Mouse (Mus musculus): ENCODE measurements around the gene Acsf3. TPM values are rescaled to one million over a fixed set of nuclear protein-coding genes. Genes with fewer than 3 reads are reported as not detected.

The Acsf3 gene
- polyA plus RNA-seq, 1 experiment from 2014 or later = 22.7 TPM

- H3K36me3 ChIP-seq (ENCODE audit: insufficient read depth, low read length) = no peaks in the 10 kb centered on the region; the same call in 1 of the 2 replicates
- H3K4me1 ChIP-seq (ENCODE audit: insufficient read depth, low read length) = peaks cover 28% of the 10 kb centered on the region
- ATAC-seq (ENCODE audit: low FRiP score, low TSS enrichment) = no peak
- H3K27ac ChIP-seq (ENCODE audit: low read length) = no peak overlapping the region
- WGBS = 28% methylated on average over 15 of the region's 15 CpGs
- no peaks in the 10 kb centered on the region for H3K27me3 ChIP-seq (ENCODE audit: insufficient read depth, low read length)
- H3K4me2 ChIP-seq (replicated peaks; ENCODE audit: low read depth, low read length) = 0 out of 2 replicates have a peak overlapping the region, but pooled peaks have one; percentile 5
- no peak overlapping the region for H3K9ac ChIP-seq (replicated peaks; ENCODE audit: low read length)
- H3K4me3 ChIP-seq (ENCODE audit: low read length) = no peak overlapping the region
- no peaks in the 10 kb centered on the region for H3K9me3 ChIP-seq (ENCODE audit: low read length)
Measured at GRCm38 (mm10) chr8:122803906-122804761, 28.8 kb downstream of the Acsf3 start.

GRCm38 (mm10) chr8:122805349-122805748, 30.1 kb downstream of the Acsf3 start:
- Histone ChIP-seq H3K9me3 (ENCODE audit: low read length) (no peaks in the 10 kb centered on the region), H3K4me3 (ENCODE audit: low read length) (no peak overlapping the region), H3K4me1 (ENCODE audit: insufficient read depth, low read length) (peaks cover 30% of the 10 kb centered on the region), H3K36me3 (ENCODE audit: insufficient read depth, low read length) (no peaks in the 10 kb centered on the region; the same call in 1 of the 2 replicates), H3K4me2 (replicated peaks; ENCODE audit: low read depth, low read length) (no peak overlapping the region), H3K27me3 (ENCODE audit: insufficient read depth, low read length) (no peaks in the 10 kb centered on the region), H3K9ac (replicated peaks; ENCODE audit: low read length) (no peak overlapping the region), H3K27ac (ENCODE audit: low read length) (no peak overlapping the region)
- ATAC-seq (ENCODE audit: low FRiP score, low TSS enrichment) = 0 out of 2 replicates have a peak, but pooled peaks have one; percentile 15
- 60% methylated on average over 3 of the region's 3 CpGs for WGBS

DNA sequence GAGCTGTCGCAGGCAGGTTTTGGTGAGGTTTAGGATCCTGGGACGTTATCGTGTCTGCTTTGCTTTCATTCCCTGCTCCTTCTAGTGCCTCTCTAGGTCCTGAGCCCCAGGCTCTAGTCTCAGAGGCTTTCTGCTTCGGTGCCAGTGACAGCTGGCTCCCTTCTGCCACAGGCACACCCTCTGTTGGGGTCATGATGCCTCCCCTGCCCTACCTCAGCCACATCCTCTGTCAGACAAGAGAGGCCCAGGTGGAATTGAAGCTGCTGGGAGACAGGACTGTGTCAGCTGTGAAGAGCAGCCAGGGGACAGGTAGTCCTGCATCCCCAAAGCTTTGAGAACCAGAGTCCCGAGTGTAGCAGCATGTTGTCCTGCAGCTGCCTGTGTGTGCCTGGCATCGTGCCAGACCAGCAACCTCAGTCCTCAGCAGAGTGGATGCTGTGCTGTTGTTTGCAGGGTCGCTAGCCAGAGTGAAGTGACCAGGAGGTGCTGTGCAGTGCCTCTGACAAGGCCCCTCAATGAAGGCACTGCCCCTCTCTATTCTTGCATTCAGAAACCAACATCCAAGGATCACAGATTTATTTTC, 31.8 kb downstream of the Acsf3 start:
- H3K36me3 ChIP-seq (ENCODE audit: insufficient read depth, low read length) = no peaks in the 10 kb centered on the region; the same call in 1 of the 2 replicates
- WGBS = 41% methylated on average over 7 of the region's 7 CpGs
- H3K4me2 ChIP-seq (replicated peaks; ENCODE audit: low read depth, low read length) = no peak overlapping the region
- H3K9ac ChIP-seq (replicated peaks; ENCODE audit: low read length) = no peak overlapping the region
- no peak for ATAC-seq (ENCODE audit: low FRiP score, low TSS enrichment)
- no peak overlapping the region for H3K4me3 ChIP-seq (ENCODE audit: low read length)
- H3K27me3 ChIP-seq (ENCODE audit: insufficient read depth, low read length) = no peaks in the 10 kb centered on the region
- no peak overlapping the region for H3K27ac ChIP-seq (ENCODE audit: low read length)
- H3K4me1 ChIP-seq (ENCODE audit: insufficient read depth, low read length) = peaks cover 32% of the 10 kb centered on the region
- no peaks in the 10 kb centered on the region for H3K9me3 ChIP-seq (ENCODE audit: low read length)

DNA sequence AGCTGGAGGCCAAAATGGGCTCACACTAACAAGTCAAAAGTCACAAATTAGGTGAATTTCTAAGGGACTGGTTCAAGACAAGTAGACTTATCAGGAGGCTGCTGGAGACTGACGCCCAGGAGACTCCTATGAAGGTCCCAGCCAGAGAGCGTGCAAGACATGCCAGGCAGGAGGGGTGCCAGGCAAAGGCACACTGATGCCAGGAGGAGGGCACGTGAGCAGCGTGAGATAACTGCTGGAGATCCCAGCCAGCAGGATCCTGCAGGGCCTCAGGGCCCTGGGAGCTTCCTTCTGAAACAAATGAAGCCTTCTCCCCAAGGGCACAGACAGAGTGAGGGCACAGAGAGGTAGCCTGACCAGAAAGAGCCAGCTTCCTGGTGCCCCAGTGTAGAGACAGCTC, 32.6 kb downstream of the Acsf3 start:
- 89% methylated on average over 4 of the region's 4 CpGs for WGBS
- Histone ChIP-seq H3K4me2 (replicated peaks; ENCODE audit: low read depth, low read length) (no peak overlapping the region), H3K4me3 (ENCODE audit: low read length) (no peak overlapping the region), H3K4me1 (ENCODE audit: insufficient read depth, low read length) (peaks cover 32% of the 10 kb centered on the region), H3K27ac (ENCODE audit: low read length) (no peak overlapping the region), H3K9me3 (ENCODE audit: low read length) (no peaks in the 10 kb centered on the region), H3K9ac (replicated peaks; ENCODE audit: low read length) (no peak overlapping the region), H3K36me3 (ENCODE audit: insufficient read depth, low read length) (no peaks in the 10 kb centered on the region; the same call in 1 of the 2 replicates), H3K27me3 (ENCODE audit: insufficient read depth, low read length) (no peaks in the 10 kb centered on the region)
- no peak for ATAC-seq (ENCODE audit: low FRiP score, low TSS enrichment)

DNA sequence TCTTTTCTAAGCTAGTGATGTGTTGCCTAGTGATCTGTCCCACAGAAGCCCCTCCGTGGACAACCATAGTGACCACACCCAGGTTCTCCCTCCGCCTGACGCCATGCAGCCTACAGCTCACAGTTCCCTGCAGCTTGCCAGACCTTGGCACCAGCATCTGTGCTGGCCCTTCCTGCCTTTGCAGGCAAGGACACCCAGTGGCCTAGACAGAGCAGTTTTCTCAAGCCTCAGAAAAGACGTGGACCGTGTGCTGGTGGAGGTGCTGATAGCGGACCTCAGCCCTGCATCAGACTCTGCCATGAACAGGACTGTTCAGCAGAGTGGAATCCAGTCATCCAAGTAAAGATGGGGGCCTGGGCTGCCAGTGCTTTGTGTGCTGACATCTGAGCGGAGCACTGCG, 35.1 kb downstream of the Acsf3 start:
- H3K4me3 ChIP-seq (ENCODE audit: low read length) = no peak overlapping the region
- H3K9me3 ChIP-seq (ENCODE audit: low read length) = no peaks in the 10 kb centered on the region
- H3K4me2 ChIP-seq (replicated peaks; ENCODE audit: low read depth, low read length) = no peak overlapping the region
- H3K36me3 ChIP-seq (ENCODE audit: insufficient read depth, low read length) = no peaks in the 10 kb centered on the region; the same call in 1 of the 2 replicates
- WGBS = 44% methylated on average over 8 of the region's 8 CpGs
- no peak overlapping the region for H3K27ac ChIP-seq (ENCODE audit: low read length)
- ATAC-seq (ENCODE audit: low FRiP score, low TSS enrichment) = no peak; the same call in 1 of the 2 replicates
- H3K9ac ChIP-seq (replicated peaks; ENCODE audit: low read length) = no peak overlapping the region
- H3K27me3 ChIP-seq (ENCODE audit: insufficient read depth, low read length) = no peaks in the 10 kb centered on the region
- peaks cover 17% of the 10 kb centered on the region; the same call in 1 of the 2 replicates for H3K4me1 ChIP-seq (ENCODE audit: insufficient read depth, low read length)

GRCm38 (mm10) chr8:122811870-122812494, 36.7 kb downstream of the Acsf3 start:
- no peak for ATAC-seq (ENCODE audit: low FRiP score, low TSS enrichment)
- Histone ChIP-seq H3K9ac (replicated peaks; ENCODE audit: low read length) (no peak overlapping the region), H3K4me3 (ENCODE audit: low read length) (no peak overlapping the region)

DNA sequence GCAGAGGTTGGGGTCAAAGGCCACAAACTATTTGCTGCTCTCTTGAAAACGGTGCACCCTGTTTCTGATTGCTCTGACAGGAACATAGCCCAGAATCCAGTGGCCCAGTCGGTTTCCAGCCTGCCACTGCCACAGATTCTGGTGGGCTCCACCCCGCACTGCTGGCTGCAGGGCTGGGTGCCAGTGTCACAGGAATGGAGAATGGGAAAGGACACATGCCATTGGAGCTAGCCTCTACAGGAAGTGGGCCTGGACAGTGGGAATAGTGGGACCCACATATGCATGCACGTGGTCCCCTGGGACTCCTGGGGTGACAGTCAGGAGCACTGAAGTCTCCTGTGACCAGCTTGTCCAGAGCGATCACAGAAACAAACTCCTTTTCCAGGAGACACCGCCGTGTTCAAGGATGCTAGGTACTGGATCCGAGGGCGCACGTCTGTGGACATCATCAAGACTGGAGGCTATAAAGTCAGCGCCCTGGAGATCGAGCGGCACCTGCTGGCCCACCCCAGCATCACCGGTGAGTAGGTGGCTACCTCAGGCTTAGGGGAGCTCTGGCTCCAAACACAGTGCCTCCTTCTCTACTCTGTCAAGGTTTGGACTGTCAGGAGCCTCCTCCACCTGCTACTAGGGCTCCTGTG, 37.4 kb downstream of the Acsf3 start:
- H3K4me2 ChIP-seq (replicated peaks; ENCODE audit: low read depth, low read length) = no peak overlapping the region
- no peak overlapping the region for H3K9ac ChIP-seq (replicated peaks; ENCODE audit: low read length)
- no peaks in the 10 kb centered on the region for H3K9me3 ChIP-seq (ENCODE audit: low read length)
- peaks cover 8% of the 10 kb centered on the region; the same call in 1 of the 2 replicates for H3K4me1 ChIP-seq (ENCODE audit: insufficient read depth, low read length)
- H3K27me3 ChIP-seq (ENCODE audit: insufficient read depth, low read length) = no peaks in the 10 kb centered on the region
- ATAC-seq (ENCODE audit: low FRiP score, low TSS enrichment) = no peak
- WGBS = 81% methylated on average over 14 of the region's 14 CpGs
- H3K27ac ChIP-seq (ENCODE audit: low read length) = no peak overlapping the region
- no peaks in the 10 kb centered on the region; the same call in 1 of the 2 replicates for H3K36me3 ChIP-seq (ENCODE audit: insufficient read depth, low read length)
- H3K4me3 ChIP-seq (ENCODE audit: low read length) = no peak overlapping the region

More at GRCm38 (mm10) chr8:122811870-122812494, 36.7 kb downstream of the Acsf3 start:
- Histone ChIP-seq H3K27me3 (ENCODE audit: insufficient read depth, low read length) (no peaks in the 10 kb centered on the region), H3K9me3 (ENCODE audit: low read length) (no peaks in the 10 kb centered on the region), H3K4me2 (replicated peaks; ENCODE audit: low read depth, low read length) (no peak overlapping the region), H3K36me3 (ENCODE audit: insufficient read depth, low read length) (no peaks in the 10 kb centered on the region; the same call in 1 of the 2 replicates), H3K27ac (ENCODE audit: low read length) (no peak overlapping the region), H3K4me1 (ENCODE audit: insufficient read depth, low read length) (peaks cover 4% of the 10 kb centered on the region; the same call in 1 of the 2 replicates)
- 60% methylated on average over 16 of the region's 16 CpGs for WGBS

DNA sequence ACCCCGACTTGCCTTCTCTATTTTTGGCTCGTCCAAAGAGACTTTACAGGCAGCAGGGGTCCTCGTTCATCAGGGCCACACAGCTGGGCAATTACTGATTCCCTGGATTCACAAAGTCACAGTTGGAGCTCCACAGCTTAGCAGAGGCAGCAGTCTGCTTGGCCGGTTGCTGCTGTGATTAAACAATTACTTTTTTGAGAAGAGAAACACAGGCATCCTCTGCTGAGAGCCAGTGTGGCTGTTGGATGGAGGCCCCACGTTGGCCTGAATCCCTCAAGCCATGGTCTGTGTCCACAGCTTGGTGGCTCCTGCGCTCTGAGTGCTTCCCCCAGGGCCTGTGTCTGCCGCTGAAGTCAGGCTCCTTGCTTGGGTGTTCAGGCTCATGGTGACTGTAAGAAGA, 39.3 kb downstream of the Acsf3 start:
- WGBS = 52% methylated on average over 7 of the region's 7 CpGs
- Histone ChIP-seq H3K36me3 (ENCODE audit: insufficient read depth, low read length) (no peaks in the 10 kb centered on the region; the same call in 1 of the 2 replicates), H3K9ac (replicated peaks; ENCODE audit: low read length) (no peak overlapping the region), H3K27ac (ENCODE audit: low read length) (no peak overlapping the region), H3K4me1 (ENCODE audit: insufficient read depth, low read length) (peaks cover 8% of the 10 kb centered on the region; the same call in 1 of the 2 replicates), H3K9me3 (ENCODE audit: low read length) (no peaks in the 10 kb centered on the region), H3K27me3 (ENCODE audit: insufficient read depth, low read length) (no peaks in the 10 kb centered on the region), H3K4me3 (ENCODE audit: low read length) (no peak overlapping the region), H3K4me2 (replicated peaks; ENCODE audit: low read depth, low read length) (no peak overlapping the region)
- no peak for ATAC-seq (ENCODE audit: low FRiP score, low TSS enrichment)

DNA sequence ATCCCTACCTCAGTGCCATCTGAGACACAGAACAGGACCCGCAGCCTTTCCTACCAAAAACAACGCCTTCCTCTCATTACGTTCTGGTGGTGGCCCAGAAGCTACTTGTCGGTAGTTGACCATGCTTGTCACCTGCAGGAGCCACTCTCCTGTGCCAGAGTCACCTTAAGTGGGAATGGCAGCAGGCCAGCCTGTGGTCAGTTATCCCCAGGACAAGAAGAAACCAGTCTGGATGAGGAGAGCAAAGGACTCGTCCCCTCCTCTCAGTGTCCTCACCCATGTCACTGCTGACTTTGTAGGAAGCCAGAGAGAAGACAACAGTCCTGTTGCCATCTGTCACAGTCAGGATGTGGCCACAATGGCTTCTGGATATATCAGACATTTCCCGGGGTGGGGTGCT, 41.7 kb downstream of the Acsf3 start:
- H3K36me3 ChIP-seq (ENCODE audit: insufficient read depth, low read length) = no peaks in the 10 kb centered on the region; the same call in 1 of the 2 replicates
- no peak overlapping the region for H3K4me3 ChIP-seq (ENCODE audit: low read length)
- H3K4me2 ChIP-seq (replicated peaks; ENCODE audit: low read depth, low read length) = no peak overlapping the region
- H3K9ac ChIP-seq (replicated peaks; ENCODE audit: low read length) = no peak overlapping the region
- no peaks in the 10 kb centered on the region for H3K9me3 ChIP-seq (ENCODE audit: low read length)
- WGBS = 89% methylated on average over 6 of the region's 6 CpGs
- no peaks in the 10 kb centered on the region for H3K27me3 ChIP-seq (ENCODE audit: insufficient read depth, low read length)
- no peak overlapping the region for H3K27ac ChIP-seq (ENCODE audit: low read length)
- no peak for ATAC-seq (ENCODE audit: low FRiP score, low TSS enrichment)
- peaks cover 12% of the 10 kb centered on the region for H3K4me1 ChIP-seq (ENCODE audit: insufficient read depth, low read length)
